ENCODE assay signal across 15 mouse cellular contexts in the genomic region with DNA sequence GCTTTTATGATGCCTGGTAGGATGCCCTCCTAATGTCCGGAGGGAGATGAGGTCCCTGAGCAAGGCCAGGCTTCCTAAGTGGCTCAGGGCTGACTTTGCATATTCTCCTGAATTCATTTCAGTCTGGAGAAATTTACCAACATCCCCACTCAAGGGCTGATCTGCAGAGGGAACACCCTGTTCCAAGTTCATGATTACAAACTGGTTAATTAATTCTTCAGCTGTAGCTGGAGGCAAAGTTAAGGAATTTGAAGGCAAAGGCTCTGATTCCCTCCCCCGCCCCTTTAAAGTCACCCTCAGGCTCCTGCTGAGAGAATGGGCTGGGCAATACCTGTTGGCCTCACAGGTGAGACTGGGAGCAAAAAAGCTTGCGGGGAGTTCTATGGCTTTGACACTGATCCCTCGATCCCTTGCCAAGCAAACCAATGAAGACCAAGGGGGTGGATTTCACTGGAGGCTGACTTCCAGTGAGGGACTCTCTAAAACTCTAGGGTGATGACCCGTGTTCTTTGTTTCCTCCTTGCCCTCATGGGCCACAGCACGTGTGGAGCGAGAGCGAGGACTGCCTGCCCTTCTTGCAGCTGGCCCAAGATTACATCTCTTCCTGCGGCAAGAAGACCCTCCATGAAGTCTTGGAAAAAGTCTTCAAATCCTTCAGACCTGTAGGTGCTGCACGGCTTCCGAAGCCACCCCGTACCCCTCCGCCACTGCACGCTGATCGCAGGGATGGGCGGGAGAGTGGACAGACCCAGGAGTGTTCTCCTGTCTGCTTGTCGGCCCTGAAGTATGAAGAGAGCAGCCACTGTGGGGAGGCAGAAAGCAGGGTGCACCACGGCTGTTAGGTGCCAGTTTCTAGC.
"Had no signal": no experiment of that assay in that cellular context is flagged by ENCODE, and none has a peak within 500 bp of the region (broad histone marks: within the 10 kb centered on the region; RNA-seq: fewer than 3 reads in every experiment).

No protein-coding gene starts in this region.

- H3K4me3 ChIP-seq: limb, embryonic 12.5 days; liver, embryonic 13.5 days; lung, embryonic 15.5 days; midbrain, embryonic 10.5 days; neural tube, embryonic 13.5 days had no signal

- ATAC-seq: hindbrain, embryonic 16.5 days; inflammation-experienced regulatory T-cells, adult 6 months; liver, postnatal 0 days; midbrain, embryonic 16.5 days had no signal

- H3K4me1 ChIP-seq: limb, embryonic 12.5 days; lung, embryonic 15.5 days; midbrain, embryonic 10.5 days had no signal

- H3K36me3 ChIP-seq: liver, embryonic 13.5 days; lung, embryonic 15.5 days had no signal

- DNase-seq: liver; liver, embryonic 13.5 days; liver, postnatal 0 days; retina, postnatal 1 day; right cerebral cortex, postnatal 4 days; spleen, adult 18-20 months; thymus, adult 18-20 months; thymus, postnatal 14 days had no signal

- H3K27ac ChIP-seq: limb, embryonic 12.5 days; liver, embryonic 13.5 days; lung, embryonic 15.5 days; midbrain, embryonic 10.5 days; neural tube, embryonic 13.5 days had no signal

- H3K9ac ChIP-seq: limb, embryonic 12.5 days; liver, embryonic 13.5 days; liver, postnatal 0 days; lung, embryonic 15.5 days; neural tube, embryonic 13.5 days had no signal

- H3K9me3 ChIP-seq: limb, embryonic 12.5 days; liver, embryonic 13.5 days; lung, embryonic 15.5 days; midbrain, embryonic 10.5 days; neural tube, embryonic 13.5 days had no signal

- H3K4me2 ChIP-seq: limb, embryonic 12.5 days; liver, embryonic 13.5 days; lung, embryonic 15.5 days; neural tube, embryonic 13.5 days had no signal
